Mouse (Mus musculus) left cerebral cortex, adult 9 months (tissue): Measurements from ENCODE around the gene Tgfb3.
A peak's percentile ranks its signal among the peaks of the same experiment; 100 is the strongest.

Experiments used
- DNase-seq, 2 experiments: peaks; one replicate each; pipeline ENCODE4 v3.0.0; 2022; ENCODE audit warnings: low spot score in 2 of 2

Gene Tgfb3

DNA sequence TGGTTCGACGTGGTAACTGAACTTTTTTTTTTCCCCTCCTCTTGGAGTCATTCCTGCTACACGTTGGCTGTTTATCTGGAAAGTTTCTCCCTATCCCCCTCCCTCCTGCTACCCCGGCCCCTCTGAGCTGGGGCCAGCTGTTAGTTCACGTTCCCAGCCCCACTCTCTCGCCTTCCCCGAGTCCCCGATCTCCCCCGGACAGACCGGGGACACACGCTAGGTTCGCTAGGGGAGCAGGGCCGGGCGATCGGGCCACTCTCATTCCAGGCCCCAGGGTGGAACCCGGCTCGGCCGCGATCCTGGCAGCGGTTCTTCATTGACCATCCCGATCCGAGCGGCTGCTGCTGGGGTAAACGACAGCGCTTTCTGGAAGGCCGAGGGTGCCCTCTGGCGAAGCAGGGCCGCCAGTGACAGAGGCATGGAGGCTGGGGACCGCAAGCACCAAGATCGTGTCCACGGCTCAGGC is 394 bp upstream of the Tgfb3 start:
- DNase-seq = peak in 1 of 2 experiments; percentile 93

DNA sequence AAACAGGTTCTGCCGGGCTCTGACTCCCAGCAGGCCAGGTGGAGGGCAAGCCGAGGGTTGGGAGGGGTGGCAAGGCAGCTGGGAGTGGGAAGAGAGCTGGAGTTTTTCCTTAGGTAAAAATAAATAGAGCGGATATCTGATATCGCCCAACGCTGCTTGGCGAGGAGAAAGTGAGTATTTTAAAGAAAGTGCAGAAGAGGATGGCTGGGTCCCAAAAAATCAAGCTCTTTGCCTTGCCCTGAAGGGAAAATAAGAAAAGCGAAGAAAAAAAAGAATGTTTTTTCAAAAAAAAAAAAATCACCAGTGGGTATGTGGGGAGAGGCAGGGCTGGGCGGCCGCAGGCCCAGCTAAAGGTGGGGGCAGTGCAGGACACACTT is 677 bp downstream of the Tgfb3 start:
- no peak for DNase-seq

DNA sequence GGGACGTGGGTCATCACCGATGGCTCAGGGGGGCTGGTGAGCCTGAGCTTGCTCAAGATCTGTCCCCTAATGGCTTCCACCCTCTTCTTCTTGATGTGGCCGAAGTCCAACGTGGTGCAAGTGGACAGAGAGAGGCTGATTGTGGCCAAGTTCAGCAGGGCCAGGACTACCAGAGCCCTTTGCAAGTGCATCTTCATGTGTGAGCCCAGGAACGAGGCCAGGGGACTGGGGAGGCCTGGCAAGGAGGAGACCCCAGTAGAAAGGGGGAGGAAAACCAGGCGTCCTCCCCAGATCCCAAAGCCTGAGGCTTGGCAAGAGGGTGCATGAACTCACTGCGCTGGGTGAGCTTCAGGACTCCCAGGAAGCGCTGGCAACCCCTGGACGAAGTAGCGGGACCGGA is 1.1 kb downstream of the Tgfb3 start:
- no peak for DNase-seq

DNA sequence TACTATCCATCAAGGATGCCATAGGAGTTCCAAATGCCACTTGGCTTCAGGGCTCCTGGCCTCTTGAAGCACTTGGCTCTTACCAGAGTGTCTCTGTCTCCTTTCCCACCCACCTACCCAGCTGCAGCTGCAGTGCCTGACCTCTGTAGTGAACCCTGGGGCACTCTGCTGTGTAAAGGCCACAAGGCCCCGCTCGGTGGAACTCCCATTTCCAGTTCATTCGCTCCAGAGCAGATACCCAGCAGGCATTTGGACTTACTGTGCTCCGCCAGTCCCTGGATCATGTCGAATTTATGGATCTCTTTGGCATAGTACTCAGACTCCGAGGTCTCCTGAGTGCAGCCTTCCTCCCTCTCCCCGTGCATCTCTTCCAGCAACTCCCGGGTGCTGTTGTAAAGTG is 1.5 kb downstream of the Tgfb3 start:
- DNase-seq = peak in 1 of 2 experiments; percentile 34

DNA sequence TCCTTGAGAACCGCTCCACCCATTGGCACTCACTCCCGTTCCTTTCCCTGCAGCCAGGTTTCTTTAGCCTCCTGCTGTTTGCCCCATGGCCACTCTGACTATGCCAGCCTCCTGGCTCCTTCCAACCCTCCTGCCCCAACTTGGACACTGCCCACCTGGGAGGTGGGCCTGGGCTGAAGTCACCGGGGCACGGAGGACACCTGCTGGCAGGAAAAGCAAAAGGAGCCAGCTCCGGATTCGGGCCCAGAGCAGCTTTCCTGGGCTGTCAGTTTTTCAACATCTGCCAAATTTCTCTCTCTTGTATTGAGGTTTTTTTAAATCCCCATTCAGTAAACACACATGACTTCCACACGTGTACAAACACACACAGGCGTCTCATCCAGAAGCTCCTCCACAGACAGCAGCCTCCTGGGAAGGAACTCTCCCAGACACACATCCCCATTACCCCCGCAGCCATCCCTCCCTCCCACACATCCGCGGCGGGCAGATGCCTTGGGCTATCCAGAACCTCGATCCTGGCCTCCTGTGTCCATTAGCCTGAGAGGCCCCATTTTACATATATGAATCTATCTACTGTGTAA is 2.4 kb downstream of the Tgfb3 start:
- DNase-seq = peak in 1 of 2 experiments; percentile 48

DNA sequence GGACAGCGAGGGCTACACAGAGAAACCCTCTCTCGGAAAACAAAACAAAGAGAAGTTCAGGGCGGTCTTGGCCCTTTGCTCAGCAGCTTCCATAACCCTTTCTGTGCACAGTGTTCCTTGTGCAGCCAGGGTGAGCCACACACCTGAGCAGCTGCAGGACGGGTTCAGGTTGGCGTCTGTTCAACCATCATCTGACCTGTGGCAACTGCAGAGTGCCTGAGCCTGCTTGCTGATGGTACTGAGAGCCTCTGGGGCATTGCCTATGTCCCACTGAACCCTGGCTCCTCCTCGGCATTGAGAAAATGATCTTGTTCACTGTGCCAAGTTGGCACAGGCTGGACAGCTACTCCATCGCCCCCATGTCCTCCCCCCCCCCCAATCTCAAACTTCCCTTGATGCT is 3.5 kb downstream of the Tgfb3 start:
- no peak for DNase-seq

DNA sequence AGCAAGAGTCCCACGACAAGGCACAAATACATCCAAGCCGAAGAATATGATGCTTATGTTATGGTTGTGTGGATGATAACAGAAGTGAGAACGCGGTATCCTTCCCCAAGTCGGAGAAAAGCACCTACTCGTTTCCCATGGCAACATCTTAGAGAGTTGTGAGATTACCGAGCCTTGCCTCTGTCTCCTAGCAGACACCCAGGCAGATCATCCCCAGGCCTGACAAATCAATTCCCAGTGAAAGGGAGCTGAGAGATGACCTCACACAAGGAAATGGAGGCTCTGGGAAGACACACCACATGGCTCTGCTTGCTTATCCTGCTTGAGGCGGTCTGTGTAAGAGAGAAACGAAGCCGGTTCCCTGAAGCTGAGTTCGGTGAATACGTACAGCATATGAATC is 4.2 kb downstream of the Tgfb3 start:
- peak in 1 of 2 experiments; percentile 57 for DNase-seq

DNA sequence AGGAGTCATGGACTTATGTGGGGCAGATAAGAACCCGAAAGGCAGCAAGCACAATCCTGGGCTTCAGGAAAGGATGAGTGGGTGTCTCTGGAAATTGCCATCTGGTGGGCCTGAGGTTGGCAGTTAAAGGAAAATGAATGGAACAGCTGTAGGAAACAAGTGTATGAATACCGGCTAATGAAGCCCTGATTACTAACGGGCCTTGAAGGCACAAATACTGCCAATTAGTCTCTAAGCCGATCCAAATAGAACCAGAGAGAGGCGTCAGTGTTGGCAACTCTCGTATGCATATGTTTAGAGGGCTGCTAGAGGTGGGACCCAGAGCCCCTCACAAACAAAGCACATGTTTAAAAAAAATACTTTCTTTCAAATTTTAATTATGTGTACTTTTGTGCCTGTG is 7.4 kb downstream of the Tgfb3 start:
- peak in 1 of 2 experiments; percentile 21 for DNase-seq

DNA sequence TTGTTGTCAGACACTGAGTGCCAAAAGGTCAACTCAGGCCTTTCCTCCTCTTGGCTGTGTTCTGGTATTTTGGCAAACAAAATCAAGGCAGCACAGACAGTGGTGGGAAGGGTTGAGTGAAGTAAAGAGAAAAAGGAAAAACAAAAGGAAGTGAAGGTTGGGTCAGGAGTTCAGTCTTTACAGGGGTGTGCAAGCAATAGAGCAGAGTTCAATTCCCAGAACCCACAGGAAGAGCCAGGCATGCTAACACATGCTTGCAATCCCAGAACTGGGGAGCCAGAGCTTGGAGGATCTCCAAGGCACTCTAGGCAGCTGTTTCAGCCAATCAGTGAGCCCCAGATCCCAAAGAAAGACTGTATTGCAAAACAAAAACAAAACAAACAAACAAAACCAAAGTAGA is 14.0 kb downstream of the Tgfb3 start:
- no peak for DNase-seq

DNA sequence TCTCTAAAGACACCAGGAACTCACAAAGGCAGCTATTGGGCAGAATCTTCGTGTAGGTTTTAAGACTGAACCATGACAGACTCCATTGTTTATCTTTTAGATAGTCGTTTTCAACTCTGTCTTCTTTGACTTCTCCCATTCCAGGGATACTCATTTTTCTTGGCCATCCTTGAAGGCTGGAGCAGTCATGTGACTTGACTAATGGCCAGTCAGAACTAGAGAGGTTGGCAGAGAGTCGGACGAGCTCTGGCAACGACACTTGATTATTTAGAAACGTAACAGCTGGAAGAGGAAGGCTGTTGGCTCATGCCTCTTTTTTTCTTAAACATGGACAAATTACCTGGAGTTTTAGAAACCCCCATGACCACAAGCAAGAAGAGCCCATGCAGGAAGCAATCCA is 19.5 kb downstream of the Tgfb3 start:
- DNase-seq = no peak

DNA sequence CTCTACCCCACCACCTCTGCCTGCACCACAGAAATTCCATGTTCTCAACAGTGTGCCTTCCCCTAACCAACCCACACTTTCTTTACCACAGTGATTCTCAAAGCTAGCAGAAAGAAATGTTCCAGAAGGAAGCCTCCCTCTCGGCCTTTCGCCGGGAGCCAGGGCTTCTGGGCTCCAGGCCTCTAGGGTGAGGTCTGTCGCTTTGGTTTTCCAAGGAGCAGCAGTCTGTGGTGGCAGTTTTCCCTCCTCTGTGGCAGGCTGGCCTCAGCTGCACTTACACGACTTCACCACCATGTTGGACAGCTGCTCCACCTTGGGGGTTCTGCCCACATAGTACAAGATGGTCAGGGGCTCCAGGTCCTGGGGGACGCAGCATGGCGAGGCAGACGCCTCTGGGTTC is 21.3 kb downstream of the Tgfb3 start:
- DNase-seq = no peak

DNA sequence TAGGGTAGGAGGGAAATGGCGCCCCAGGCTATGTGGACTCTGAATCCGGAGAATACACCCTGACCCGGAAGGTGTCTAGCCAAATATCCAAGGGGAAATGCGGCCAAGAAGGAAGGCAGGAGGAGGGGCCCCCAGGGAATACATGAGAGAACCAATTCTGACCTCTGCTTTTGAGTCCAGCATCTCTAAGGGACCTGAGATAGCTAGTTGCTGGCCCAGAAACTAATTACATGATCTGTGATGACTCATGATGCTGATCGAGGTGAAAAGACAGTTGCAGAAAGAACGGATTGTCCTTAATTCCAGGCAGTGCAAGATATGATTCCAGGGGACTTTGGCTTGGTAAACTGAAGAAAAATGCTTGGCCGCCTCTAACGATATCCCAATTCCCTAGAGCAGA is 21.9 kb downstream of the Tgfb3 start:
- DNase-seq = no peak

DNA sequence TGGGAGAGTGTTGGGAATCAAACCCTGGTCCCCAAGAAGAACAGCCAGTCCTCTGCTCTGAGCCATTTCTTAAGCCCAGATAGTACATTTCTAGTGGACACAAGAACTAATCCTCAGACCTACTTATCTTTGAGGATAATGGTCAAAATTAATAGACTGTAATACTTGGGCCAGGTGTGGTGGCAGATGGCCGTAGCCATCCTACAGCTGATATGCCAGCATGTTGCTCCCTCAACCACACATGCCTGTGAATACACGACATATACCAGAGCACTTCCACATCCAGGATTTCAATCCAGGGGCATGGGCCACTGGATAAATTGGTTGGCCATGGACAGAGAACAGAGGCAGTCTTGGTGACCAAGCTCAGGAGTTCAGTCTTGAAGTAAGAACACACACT is 23.5 kb downstream of the Tgfb3 start:
- no peak for DNase-seq

DNA sequence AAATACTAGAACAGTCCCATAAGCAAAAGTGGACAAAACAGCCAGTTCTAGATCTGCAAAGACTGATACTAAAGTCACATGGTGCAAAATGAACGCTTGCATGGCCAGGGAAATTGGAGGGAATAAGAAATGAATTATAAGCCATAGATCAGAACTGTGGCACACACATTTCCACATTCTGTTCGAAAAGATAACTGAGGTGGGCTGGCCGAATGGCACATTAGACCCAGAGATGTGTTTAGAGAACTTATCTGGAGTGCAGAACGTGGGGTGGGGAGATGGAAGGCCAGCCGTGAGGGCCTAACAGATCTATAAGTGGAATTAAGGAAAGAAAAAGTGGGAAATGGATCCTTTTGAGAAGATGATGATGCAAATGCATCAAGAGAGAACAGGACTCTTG is 27.4 kb downstream of the Tgfb3 start:
- DNase-seq = no peak

DNA sequence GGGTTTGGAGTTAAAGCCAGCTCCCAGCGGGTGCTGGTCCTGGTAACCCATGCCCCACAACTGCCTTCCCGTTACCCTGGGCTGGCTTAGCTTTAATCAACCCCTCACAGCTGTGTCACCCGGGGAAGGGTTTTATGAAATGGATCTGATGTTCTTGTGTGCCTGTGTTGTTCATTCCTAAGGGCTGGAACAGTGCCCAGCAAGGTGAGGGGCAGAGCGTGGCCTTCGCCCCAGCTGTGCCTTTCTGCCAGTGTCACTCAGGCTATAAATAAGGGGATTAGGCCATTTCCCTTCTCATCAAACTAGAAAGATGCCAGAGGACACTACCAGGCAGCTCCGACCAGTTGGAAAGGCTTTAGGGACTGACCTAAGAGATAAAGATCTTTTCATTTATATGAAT is 29.0 kb downstream of the Tgfb3 start:
- DNase-seq = no peak

DNA sequence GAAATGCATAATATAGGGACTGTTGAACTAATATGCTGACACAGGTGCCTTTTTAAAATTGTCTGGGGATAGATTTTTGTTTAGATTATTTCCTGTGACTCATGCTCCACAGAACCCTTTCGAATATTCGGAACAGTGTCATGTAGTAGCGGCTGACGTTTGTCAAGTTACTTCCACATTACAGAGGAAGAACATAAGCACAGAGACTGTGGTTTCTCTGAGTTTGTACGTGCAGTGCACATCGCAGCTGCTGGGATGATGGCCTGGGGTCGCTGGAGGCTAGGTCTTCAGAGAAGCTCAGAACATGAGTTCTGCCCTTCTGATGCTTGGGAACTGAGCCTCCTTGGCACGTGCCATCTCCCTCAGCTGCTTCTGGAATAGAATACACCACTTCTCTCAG is 31.5 kb downstream of the Tgfb3 start:
- DNase-seq = no peak

DNA sequence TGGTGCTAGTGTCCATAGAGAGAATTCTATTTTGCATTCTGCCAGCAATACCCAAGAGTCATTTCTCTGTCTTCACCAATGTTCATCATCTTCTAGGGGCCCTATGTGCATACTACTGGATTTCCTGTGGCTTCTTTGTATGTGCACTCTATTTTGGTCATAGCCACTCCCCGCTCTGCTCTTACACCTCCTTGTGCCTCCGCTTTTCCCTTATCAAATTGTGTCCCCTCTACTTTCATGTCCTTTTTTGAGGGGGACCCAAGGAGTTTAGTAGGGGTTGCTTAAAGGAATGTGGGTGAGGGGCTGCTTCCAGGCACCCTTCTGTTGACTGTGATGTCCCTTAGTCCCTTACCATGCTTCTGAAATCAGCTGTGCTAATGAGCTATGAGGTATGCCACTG is 32.1 kb downstream of the Tgfb3 start:
- no peak for DNase-seq

DNA sequence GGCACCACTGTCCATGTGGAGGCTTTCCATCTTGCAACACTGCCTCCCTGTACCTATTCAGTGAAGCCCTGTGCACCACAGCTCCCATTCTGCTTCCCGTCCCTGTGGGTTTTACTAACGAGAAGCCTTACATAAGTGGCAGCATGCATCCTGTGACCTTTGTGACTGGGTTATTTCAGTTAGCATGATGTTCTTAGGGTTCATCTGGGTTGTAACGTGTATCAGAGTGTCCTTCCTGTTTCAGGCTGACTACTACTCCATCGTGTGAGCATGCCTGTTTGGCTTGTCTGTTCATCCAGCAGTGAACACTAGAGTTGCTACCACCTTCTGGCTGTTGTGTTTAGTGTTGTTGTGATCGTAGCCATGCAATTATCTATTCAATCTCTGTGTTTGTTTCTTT is 32.7 kb downstream of the Tgfb3 start:
- no peak for DNase-seq

DNA sequence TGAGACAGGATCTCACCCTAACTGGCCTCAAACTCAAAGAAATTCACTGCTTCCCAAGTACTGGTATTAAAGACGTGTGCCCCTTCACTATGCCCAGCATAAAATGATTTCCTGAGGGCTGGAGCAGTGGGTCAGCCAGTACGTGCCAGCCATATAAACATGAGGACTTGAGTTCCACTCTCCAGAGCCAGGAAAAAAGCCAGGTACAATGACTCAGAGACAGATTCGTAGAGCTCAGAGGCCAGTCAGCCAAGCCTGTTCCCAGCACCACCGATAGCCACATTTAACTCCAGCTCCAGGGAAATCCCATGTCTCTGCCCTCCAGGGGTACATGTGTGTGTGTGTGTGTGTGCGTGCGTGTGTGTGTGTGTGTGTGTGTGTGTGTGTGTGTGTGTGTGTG is 39.1 kb downstream of the Tgfb3 start:
- DNase-seq = no peak

DNA sequence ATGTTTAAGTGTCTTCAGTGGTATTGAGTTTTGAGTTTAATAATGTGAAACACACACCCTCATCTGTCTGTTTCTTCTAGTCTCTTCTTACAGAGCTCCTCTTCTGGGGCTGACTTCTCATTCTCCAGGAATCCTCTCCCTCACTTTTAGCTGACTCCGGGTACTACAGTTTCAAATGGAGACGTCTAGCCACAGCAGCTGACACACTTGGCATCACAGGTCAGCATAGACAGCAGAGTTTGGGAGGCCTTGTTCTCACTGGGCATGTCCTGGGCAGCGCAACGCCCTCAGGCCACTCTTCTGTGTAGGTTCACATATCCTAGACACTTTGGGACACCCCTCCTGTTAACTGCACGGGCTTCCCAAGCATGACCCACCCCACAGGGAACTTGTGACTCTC is 39.8 kb downstream of the Tgfb3 start:
- DNase-seq = no peak

DNA sequence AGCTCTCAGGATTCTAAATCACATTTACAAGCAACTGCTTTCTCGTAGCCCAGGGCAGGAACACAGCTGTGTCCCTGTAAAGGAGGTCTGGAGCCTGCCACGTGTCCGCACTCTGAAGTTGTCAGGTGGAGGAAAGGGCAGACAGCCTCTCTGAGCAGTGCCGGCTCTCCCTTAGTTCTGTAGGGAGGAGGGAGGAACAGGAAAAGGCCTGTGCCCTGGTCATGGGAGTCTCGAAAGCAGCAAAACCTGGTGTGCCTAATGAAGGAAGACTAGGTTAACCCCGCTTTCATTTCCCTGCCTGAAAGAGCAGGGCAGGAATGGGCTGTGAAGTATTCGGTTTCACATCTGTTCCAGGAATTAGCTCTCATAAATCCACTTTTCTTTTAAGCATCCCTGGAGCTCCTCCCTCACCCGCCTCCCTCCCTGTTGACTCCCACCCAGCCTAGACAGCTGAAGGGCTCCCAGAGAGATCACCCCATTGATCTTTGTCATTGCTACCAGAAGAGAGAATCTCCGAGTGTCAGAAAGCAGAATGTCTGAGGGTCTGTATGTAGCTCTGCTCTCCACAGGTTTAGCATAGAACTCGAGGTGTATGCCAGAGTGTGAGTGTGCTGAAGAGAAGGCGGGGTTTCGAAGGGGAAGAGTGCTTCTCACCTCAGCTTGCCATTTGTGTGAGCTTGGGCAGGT is 41.5 kb downstream of the Tgfb3 start:
- no peak for DNase-seq

DNA sequence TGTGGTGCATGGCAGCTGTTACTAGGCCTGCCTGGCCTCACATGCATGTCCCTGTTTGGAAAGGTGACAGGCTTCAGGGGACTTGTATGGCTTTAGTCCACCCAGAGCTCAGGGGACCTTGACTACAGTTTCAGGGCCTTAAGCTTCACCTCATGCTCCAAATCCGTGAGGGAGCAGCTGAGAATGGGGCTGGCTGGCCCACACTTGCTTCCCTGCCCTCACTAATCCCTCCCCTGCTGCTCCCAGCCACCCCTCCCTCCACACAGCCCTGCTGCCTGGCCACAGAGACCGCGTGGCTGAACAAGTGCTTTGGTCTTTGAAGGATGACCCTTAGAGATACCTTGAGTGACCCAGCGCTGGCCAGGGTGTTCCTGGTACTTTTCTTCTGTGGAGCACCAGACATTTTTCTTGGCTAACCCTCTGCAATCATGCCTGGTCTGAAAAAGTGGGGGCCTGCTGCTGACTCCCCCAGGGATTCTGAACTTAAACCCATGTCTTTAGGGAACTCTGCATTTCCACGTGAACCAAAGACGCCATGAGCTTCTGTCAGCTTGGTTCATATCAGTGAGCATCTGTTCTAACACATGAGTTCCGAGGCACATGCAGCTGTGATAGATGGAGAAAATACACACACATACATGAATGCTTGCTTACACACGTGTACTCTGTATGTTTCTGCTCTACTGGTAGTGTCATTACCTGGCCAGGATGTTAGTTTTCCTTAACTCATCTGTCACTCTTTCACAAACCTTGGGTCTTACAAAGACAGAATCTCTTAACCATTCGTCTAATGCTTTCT is 42.3 kb downstream of the Tgfb3 start:
- no peak for DNase-seq

DNA sequence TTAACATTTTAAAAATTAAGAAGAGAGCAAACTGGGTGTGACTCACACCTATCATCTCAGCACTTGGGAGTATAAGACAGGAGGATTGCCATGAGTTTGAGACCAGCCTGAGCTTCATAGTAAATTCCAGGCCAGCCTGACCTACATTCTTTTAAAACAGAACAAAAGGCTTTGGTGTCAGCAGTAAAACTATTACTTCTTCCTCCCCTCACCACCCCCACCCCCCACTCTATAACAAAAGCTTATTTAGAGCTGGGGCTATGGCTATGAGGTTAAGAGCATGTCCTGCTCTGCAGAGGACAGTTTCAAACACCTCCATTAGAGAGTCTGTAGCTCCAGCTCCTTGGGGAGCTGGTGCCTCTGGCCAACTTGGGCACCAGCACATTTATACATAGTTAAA is 43.3 kb downstream of the Tgfb3 start:
- no peak for DNase-seq
